Mouse (Mus musculus) heart, adult 2 months (tissue): ENCODE results near the gene Atoh1. TPM values are rescaled to one million over a fixed set of nuclear protein-coding genes. Genes with fewer than 3 reads are reported as not detected.

Experiments
- DNase-seq, 2 experiments: peaks; one replicate each; pipeline ENCODE4 v3.0.0; 2021
- H3K27ac ChIP-seq: fragments of 200-600 bp; 2 replicates; pipeline ENCODE4 v1.8.1; 2022
- H3K27me3 ChIP-seq: fragments of 200-500 bp; 2 replicates; pipeline ENCODE4 v1.6.1; 2012; ENCODE audit warnings: mild to moderate bottlenecking, low read length, inconsistent platforms, mixed read lengths; ENCODE audit not compliant: control insufficient read depth, insufficient read depth
- H3K36me3 ChIP-seq: fragments of 200-500 bp; 2 replicates; pipeline ENCODE4 v1.6.1; 2012; ENCODE audit warnings: low read length, inconsistent platforms; ENCODE audit not compliant: control insufficient read depth, insufficient read depth
- H3K4me1 ChIP-seq: fragments of 200-500 bp; 2 replicates; pipeline ENCODE4 v1.6.1; 2011; ENCODE audit warnings: low read length; ENCODE audit not compliant: control insufficient read depth, insufficient read depth
- H3K4me3 ChIP-seq: fragments of 200-600 bp; 2 replicates; pipeline ENCODE4 v1.8.1; 2022
- H3K79me2 ChIP-seq: fragments of 200-500 bp; replicated peaks from 2 replicates; pipeline ENCODE4 v1.6.1; 2012; ENCODE audit warnings: mild to moderate bottlenecking, inconsistent platforms, low read length, moderate library complexity, mixed read lengths; ENCODE audit not compliant: control insufficient read depth, insufficient read depth
- H3K9ac ChIP-seq: fragments of 200-500 bp; 2 replicates; pipeline ENCODE4 v1.6.1; 2012; ENCODE audit warnings: low read depth, mild to moderate bottlenecking, control low read depth, inconsistent platforms, low read length, mixed read lengths
- CTCF ChIP-seq: fragments of 200-600 bp; IDR thresholded peaks from 2 replicates; pipeline ENCODE4 v1.8.1; 2022; ENCODE audit warnings: antibody characterized with exemption, mild to moderate bottlenecking, moderate library complexity
- EP300 ChIP-seq: fragments of 200-500 bp; IDR thresholded peaks from 2 replicates; pipeline ENCODE4 v1.6.1; 2011; ENCODE audit warnings: low read depth, low read length, control low read depth; ENCODE audit not compliant: insufficient read depth
- POLR2A ChIP-seq: fragments of 200-500 bp; IDR thresholded peaks from 2 replicates; pipeline ENCODE4 v1.6.1; 2011; ENCODE audit warnings: mild to moderate bottlenecking, low read depth, low read length, control low read depth; ENCODE audit not compliant: insufficient read depth
- WGBS: fragments of 180-500 bp; shearing (Covaris S2); methylation state at CpG from one replicate; pipeline ENCODE4 v1.1.7; 2018; 5-methylcytosine and 5-hydroxymethylcytosine counted together
- intact Hi-C: fragments of 180-260 bp; cut with DNase I; formaldehyde crosslinking; loops from one replicate; pipeline ENCODE4 v1.15.1; 2025
- polyA plus RNA-seq: library from polyadenylated mRNA; depleted of rRNA; stranded (reverse); fragments of >200 nt; gene quantifications from 2 replicates; pipeline ENCODE4 v1.2.3, GENCODE M21; 2012
- total RNA-seq, 2 experiments: library from RNA; stranded (reverse); gene quantifications; 2 replicates each; pipeline ENCODE4 v1.2.3; 2021

Atoh1 gene
- total and polyA plus RNA-seq, 3 experiments, result not detected

DNA sequence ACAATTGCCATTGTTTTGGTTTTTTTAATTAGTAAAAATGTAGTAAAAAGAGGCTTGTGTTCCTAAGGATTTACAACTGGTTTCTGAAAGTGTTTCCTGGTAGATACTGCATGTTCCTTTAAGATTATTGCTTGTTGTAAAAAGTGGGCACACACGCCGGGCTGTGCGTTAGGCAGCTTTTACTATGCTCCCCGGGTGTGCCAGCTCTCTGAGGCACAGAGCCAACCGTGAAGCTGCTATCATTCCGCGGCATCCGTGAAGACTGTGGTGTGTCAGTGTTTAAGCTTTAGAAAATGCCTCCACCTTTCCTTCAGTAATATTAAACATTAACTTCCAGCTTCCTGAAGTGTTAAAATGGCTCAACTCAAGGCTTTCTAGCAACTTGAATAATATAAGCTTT is 35.0 kb downstream of the Atoh1 start:
- 57% methylated on average over 8 of the region's 8 CpGs for WGBS
- intact Hi-C loops, result no loop called here
- DNase-seq, result no peak
- no peak overlapping the region for H3K9ac ChIP-seq
- no peak overlapping the region for H3K4me3 ChIP-seq
- H3K79me2 ChIP-seq, result no peaks in the 10 kb centered on the region
- H3K27ac ChIP-seq, result no peak overlapping the region
- H3K4me1 ChIP-seq, result no peaks in the 10 kb centered on the region
- TF ChIP-seq POLR2A (no peak), CTCF (no peak), EP300 (no peak)
- no peaks in the 10 kb centered on the region for H3K36me3 ChIP-seq
- H3K27me3 ChIP-seq, result no peaks in the 10 kb centered on the region

DNA sequence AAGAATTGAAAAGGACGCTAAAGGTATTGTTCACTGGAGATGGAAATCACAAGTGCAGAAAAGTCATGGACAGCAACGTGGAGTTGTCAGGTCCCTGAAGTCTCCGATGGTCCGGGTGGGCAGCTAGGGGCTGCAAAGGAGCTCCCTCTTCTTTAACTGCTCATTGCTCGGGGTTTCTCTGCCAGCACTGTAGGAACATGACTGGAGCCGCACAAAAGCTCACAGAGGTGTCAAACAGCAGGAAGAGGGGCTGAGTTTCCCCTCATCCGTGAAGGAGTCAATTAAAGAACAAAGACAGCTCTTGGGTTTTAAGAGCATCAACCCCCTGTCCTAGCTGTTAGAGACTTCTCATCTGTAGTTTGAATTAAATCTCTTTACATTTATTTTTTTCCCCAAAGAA is 44.5 kb downstream of the Atoh1 start:
- Histone ChIP-seq H3K4me1 (no peaks in the 10 kb centered on the region), H3K79me2 (no peaks in the 10 kb centered on the region), H3K27ac (no peak overlapping the region), H3K9ac (no peak overlapping the region), H3K36me3 (no peaks in the 10 kb centered on the region), H3K27me3 (no peaks in the 10 kb centered on the region), H3K4me3 (no peak overlapping the region)
- intact Hi-C loops, result no loop called here
- TF ChIP-seq POLR2A, result no peak
- no peak for TF ChIP-seq CTCF
- no peak for TF ChIP-seq EP300
- WGBS, result 20% methylated on average over 7 of the region's 7 CpGs
- DNase-seq, result no peak
